Mouse (Mus musculus) granulocyte monocyte progenitor cell, adult 5-6 weeks (primary cell): ENCODE data around the gene Parp6. TPM values are rescaled to one million over a fixed set of nuclear protein-coding genes. Genes with fewer than 3 reads are reported as not detected.

Source experiments
- ATAC-seq: replicated peaks from 2 replicates; pipeline ENCODE4 v1.8.0; 2016; ENCODE audit warnings: mild to moderate bottlenecking, moderate TSS enrichment, inconsistent platforms; ENCODE audit not compliant: poor library complexity, severe bottlenecking
- total RNA-seq, 2 experiments: library from RNA; stranded (forward) in 1 of 2; stranded (reverse) in 1 of 2; fragments of 200-712, 200-1000 nt in 1 of 2; fragments of >200 nt in 1 of 2; fragmentation: Nextera tagmentation in 1 of 2; gene quantifications; 2 replicates each; pipeline ENCODE4 v1.2.3; 2014 to 2017

Parp6 gene
- total RNA-seq, 2 experiments from 2014 or later: 10.9 to 24.7 TPM

GRCm38 (mm10) chr9:59675598-59675997 lies 58.5 kb downstream of the Parp6 start:
- ATAC-seq: no peak

- ATAC-seq: peak; percentile 46
Observed at GRCm38 (mm10) chr9:59678313-59678712, 61.2 kb downstream of the Parp6 start.

GRCm38 (mm10) chr9:59679678-59680533 lies 62.8 kb downstream of the Parp6 start, which contains the start of gene Gramd2:
Gene Gramd2 (plus strand): TSS chr9:59680144.
- ATAC-seq: peak; percentile 86

GRCm38 (mm10) chr9:59680534-59680875 lies 63.4 kb downstream of the Parp6 start:
- no peak for ATAC-seq

- no peak for ATAC-seq
Observed at GRCm38 (mm10) chr9:59684020-59684419, 66.9 kb downstream of the Parp6 start.

GRCm38 (mm10) chr9:59687416-59688046 lies 70.4 kb downstream of the Parp6 start:
- ATAC-seq: no peak

GRCm38 (mm10) chr9:59691635-59692094 lies 74.6 kb downstream of the Parp6 start:
- peak; percentile 37; the same call in 1 of the 2 replicates for ATAC-seq

- ATAC-seq: peak; percentile 65
Observed at GRCm38 (mm10) chr9:59692145-59692544, 75.1 kb downstream of the Parp6 start.

- ATAC-seq: no peak
Observed at GRCm38 (mm10) chr9:59694571-59695450, 77.7 kb downstream of the Parp6 start.

GRCm38 (mm10) chr9:59695451-59695813 lies 78.3 kb downstream of the Parp6 start:
- ATAC-seq: no peak

- no peak for ATAC-seq
Observed at GRCm38 (mm10) chr9:59696381-59696780, 79.3 kb downstream of the Parp6 start.

Other genes with a start within 250 kb of the Parp6 start
- gene Arih1, start 130.7 kb upstream of the Parp6 start, total RNA-seq (2014; fragmentation: Nextera tagmentation): 70.9 and 79.7 TPM in 2 replicates
- gene Arih1, start 130.7 kb upstream of the Parp6 start, total RNA-seq (2017): 59.9 and 89.5 TPM in 2 replicates
- gene Hexa, start 77.7 kb upstream of the Parp6 start, total RNA-seq (2014; fragmentation: Nextera tagmentation): 172 and 180 TPM in 2 replicates
- gene Hexa, start 77.7 kb upstream of the Parp6 start, total RNA-seq (2017): 206 TPM in 2 replicates
- gene Tmem202, start 77.4 kb upstream of the Parp6 start, total RNA-seq (2014; fragmentation: Nextera tagmentation): not detected in 2 replicates
- gene Tmem202, start 77.4 kb upstream of the Parp6 start, total RNA-seq (2017): not detected in 2 replicates
- gene Celf6, start 39.4 kb upstream of the Parp6 start, total RNA-seq (2014; fragmentation: Nextera tagmentation): not detected in 2 replicates
- gene Celf6, start 39.4 kb upstream of the Parp6 start, total RNA-seq (2017): not detected in 2 replicates
- 513 and 525 TPM in 2 replicates for gene Pkm, start 39.1 kb downstream of the Parp6 start, total RNA-seq (2014; fragmentation: Nextera tagmentation)
- 1,005 and 1,006 TPM in 2 replicates for gene Pkm, start 39.1 kb downstream of the Parp6 start, total RNA-seq (2017)
- not detected in 2 replicates for gene Gramd2, start 62.9 kb downstream of the Parp6 start, total RNA-seq (2014; fragmentation: Nextera tagmentation)
- gene Gramd2, start 62.9 kb downstream of the Parp6 start, total RNA-seq (2017): not detected in 2 replicates
- 2.3 and 3.8 TPM in 2 replicates for gene Senp8, start 133.4 kb downstream of the Parp6 start, total RNA-seq (2014; fragmentation: Nextera tagmentation)
- gene Senp8, start 133.4 kb downstream of the Parp6 start, total RNA-seq (2017): 4.5 and 5.5 TPM in 2 replicates
- 6.8 and 11.2 TPM in 2 replicates for gene Myo9a, start 133.6 kb downstream of the Parp6 start, total RNA-seq (2014; fragmentation: Nextera tagmentation)
- 19.4 and 26.4 TPM in 2 replicates for gene Myo9a, start 133.6 kb downstream of the Parp6 start, total RNA-seq (2017)